ENCODE assay signal across 23 mouse cellular contexts in genomic region chr4:134482442-134482841, GRCm38 (mm10). TPM values are rescaled to one million over a fixed set of nuclear protein-coding genes. Genes with fewer than 3 reads are reported as not detected.
A peak's percentile ranks its signal among the peaks of the same experiment; 100 is the strongest.
DNase-seq lines count a peak whose midpoint lies in the region; ATAC-seq and TF ChIP-seq lines count a peak whose summit lies in the region.
"Had no signal": no experiment of that assay in that cellular context is flagged by ENCODE, and none has a peak within 500 bp of the region (broad histone marks: within the 10 kb centered on the region; RNA-seq: fewer than 3 reads in every experiment).

No protein-coding gene starts in this region.

- H3K4me2 ChIP-seq in liver, postnatal 0 days (ENCODE audit: low read depth, low read length), result no peak overlapping the region
- 0 out of 2 replicates have a peak overlapping the region, but pooled peaks have one; percentile 13 for H3K4me2 ChIP-seq in stomach, embryonic 15.5 days
- H3K4me2 ChIP-seq: embryonic facial prominence, embryonic 13.5 days; heart, embryonic 11.5 days; liver, embryonic 11.5 days; midbrain, embryonic 13.5 days; neural tube, embryonic 15.5 days had no signal

- peaks cover 4% of the 10 kb centered on the region; the same call in 1 of the 2 replicates for H3K4me1 ChIP-seq in liver, postnatal 0 days (ENCODE audit: insufficient read depth)
- 0 out of 2 replicates have a peak, but pooled peaks cover 2% of the 10 kb centered on the region for H3K4me1 ChIP-seq in stomach, embryonic 15.5 days
- H3K4me1 ChIP-seq: embryonic facial prominence, embryonic 13.5 days had no signal

- 71% methylated on average over 8 of the region's 8 CpGs for WGBS in liver, postnatal 0 days (ENCODE audit: insufficient replicate concordance)
- WGBS in stomach, embryonic 15.5 days, result 63% methylated on average over 8 of the region's 8 CpGs

- no peak for TF ChIP-seq CTCF in liver, postnatal 0 days (IDR thresholded peaks at IDR 0.05; ENCODE audit: low read depth)

- no peak overlapping the region for H3K9ac ChIP-seq in liver, postnatal 0 days (replicated peaks)
- no peak overlapping the region for H3K9ac ChIP-seq in stomach, embryonic 15.5 days
- H3K9ac ChIP-seq: embryonic facial prominence, embryonic 13.5 days; midbrain, embryonic 13.5 days; neural tube, embryonic 15.5 days had no signal

- no peaks in the 10 kb centered on the region for H3K9me3 ChIP-seq in liver, postnatal 0 days (ENCODE audit: low read length)
- H3K9me3 ChIP-seq in stomach, embryonic 15.5 days, result no peaks in the 10 kb centered on the region
- H3K9me3 ChIP-seq: embryonic facial prominence, embryonic 13.5 days; midbrain, embryonic 13.5 days; neural tube, embryonic 15.5 days had no signal

- peak; percentile 28 for ATAC-seq in liver, postnatal 0 days
- no peak for ATAC-seq in stomach, embryonic 15.5 days (ENCODE audit: insufficient read depth, low FRiP score, low read depth)
- ATAC-seq: activated CD4-positive, CD25-positive, alpha-beta regulatory T cell, adult 4 months; forebrain, embryonic 16.5 days; midbrain, embryonic 13.5 days had no signal

- no peak for TF ChIP-seq EP300 in liver, postnatal 0 days (IDR thresholded peaks at IDR 0.05; ENCODE audit: low read depth)

- H3K27me3 ChIP-seq in liver, postnatal 0 days (ENCODE audit: insufficient read depth, low read length), result no peaks in the 10 kb centered on the region
- no peaks in the 10 kb centered on the region for H3K27me3 ChIP-seq in stomach, embryonic 15.5 days (replicated peaks)
- H3K27me3 ChIP-seq: midbrain, embryonic 13.5 days; neural tube, embryonic 15.5 days had no signal

- no peaks in the 10 kb centered on the region for H3K36me3 ChIP-seq in liver, postnatal 0 days (replicated peaks; ENCODE audit: insufficient read depth, low read length)
- H3K36me3 ChIP-seq in stomach, embryonic 15.5 days, result no peaks in the 10 kb centered on the region
- H3K36me3 ChIP-seq: embryonic facial prominence, embryonic 13.5 days; neural tube, embryonic 15.5 days had no signal

- no peak overlapping the region for H3K4me3 ChIP-seq in liver, postnatal 0 days (ENCODE audit: low read depth, low read length)
- H3K4me3 ChIP-seq in stomach, embryonic 15.5 days (replicated peaks), result no peak overlapping the region
- H3K4me3 ChIP-seq: embryonic facial prominence, embryonic 13.5 days; midbrain, embryonic 13.5 days; neural tube, embryonic 15.5 days had no signal

- DNase-seq in cerebellum, adult 11-12 months, result peak; percentile 65
- DNase-seq in cerebellum, postnatal 10 days, result no peak
- no peak for DNase-seq in liver, postnatal 0 days
- no peak for DNase-seq in liver
- peak; percentile 18 for DNase-seq in adipocyte (ENCODE audit: low spot score)
- DNase-seq in T-cell, adult 2 months (ENCODE audit: low spot score), result no peak
- no peak for DNase-seq in urinary bladder, postnatal 36 days (ENCODE audit: low spot score in 2 of 2)
- DNase-seq: adrenal gland, postnatal 36 days; heart, postnatal 10 days; kidney, adult 2 months; kidney, postnatal 10 days; left cerebral cortex, postnatal 4 days; lung, adult 2 months; lung, postnatal 4 days; spleen, adult 18-20 months had no signal

- no peak overlapping the region for H3K27ac ChIP-seq in liver, postnatal 0 days (ENCODE audit: low read depth)
- H3K27ac ChIP-seq in stomach, embryonic 15.5 days, result no peak overlapping the region
- H3K27ac ChIP-seq: embryonic facial prominence, embryonic 13.5 days; midbrain, embryonic 13.5 days; neural tube, embryonic 15.5 days had no signal

RNA-seq across cellular contexts. Expression of gene Paqr7, which starts 14.1 kb away (rescaled TPM):
- 12.4 and 17.8 TPM in 2 replicates for polyA plus RNA-seq in liver, postnatal 0 days (2015; fragmentation: Nextera tagmentation; extraction: Ambion mirVana)
- polyA plus RNA-seq in stomach, embryonic 15.5 days (2015; fragmentation: Nextera tagmentation; extraction: Ambion mirVana), result 6.4 and 6.7 TPM in 2 replicates

RNA-seq across cellular contexts. Expression of gene Stmn1, which starts 14.3 kb away (rescaled TPM):
- polyA plus RNA-seq in liver, postnatal 0 days (2015; fragmentation: Nextera tagmentation; extraction: Ambion mirVana), result 249 and 258 TPM in 2 replicates
- polyA plus RNA-seq in stomach, embryonic 15.5 days (2015; fragmentation: Nextera tagmentation; extraction: Ambion mirVana), result 1,192 and 1,334 TPM in 2 replicates

RNA-seq across cellular contexts. Expression of gene Aunip, which starts 28.4 kb away (rescaled TPM):
- polyA plus RNA-seq in liver, postnatal 0 days (2015; fragmentation: Nextera tagmentation; extraction: Ambion mirVana), result 6.9 and 7.1 TPM in 2 replicates
- polyA plus RNA-seq in stomach, embryonic 15.5 days (2015; fragmentation: Nextera tagmentation; extraction: Ambion mirVana), result 12.7 and 14.0 TPM in 2 replicates
- polyA plus RNA-seq: lung, adult 2 months had no signal

RNA-seq across cellular contexts. Expression of gene Mtfr1l, which starts 52.7 kb away (rescaled TPM):
- polyA plus RNA-seq in liver, postnatal 0 days (2015; fragmentation: Nextera tagmentation; extraction: Ambion mirVana), result 56.9 and 60.3 TPM in 2 replicates
- polyA plus RNA-seq in stomach, embryonic 15.5 days (2015; fragmentation: Nextera tagmentation; extraction: Ambion mirVana), result 92.1 and 101 TPM in 2 replicates

Comparison
In these comparisons a context has a peak if more than half of its experiments do, and no peak if none do; other contexts are left out.
1. DNase-seq: peak in cerebellum, adult 11-12 months (single experiment) and adipocyte (single experiment); none in cerebellum, postnatal 10 days (0 of 2), liver, postnatal 0 days (single experiment), liver (single experiment), T-cell, adult 2 months (single experiment) and urinary bladder, postnatal 36 days (0 of 2).